Mouse (Mus musculus) spleen, postnatal 4 days (tissue): ENCODE measurements around the gene Mlxipl.

Experiments
- DNase-seq, 2 experiments: peaks; one replicate each; pipeline ENCODE4 v3.0.0; 2022; ENCODE audit warnings: low spot score in 2 of 2

Mlxipl gene

DNA sequence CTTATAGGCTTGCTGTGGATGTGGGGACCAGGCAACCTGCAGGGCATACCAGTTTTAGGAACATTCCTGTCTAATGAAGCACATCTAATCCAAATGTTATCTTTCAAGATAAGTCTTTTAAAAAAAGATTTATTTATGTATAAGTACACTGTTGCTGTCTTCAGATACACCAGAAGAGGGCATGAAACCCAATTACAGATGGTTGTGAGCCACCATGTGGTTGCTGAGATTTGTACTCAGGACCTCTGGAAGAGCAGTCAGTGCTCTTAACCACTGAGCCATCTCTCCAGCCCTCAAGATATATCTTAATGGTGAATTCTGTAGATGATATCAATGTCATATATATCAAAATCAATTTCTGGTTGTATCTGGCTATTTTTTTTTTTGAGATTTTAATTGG is 56.3 kb downstream of the Mlxipl start:
- DNase-seq = no peak

GRCm38 (mm10) chr5:135148715-135149052 is 59.0 kb downstream of the Mlxipl start:
- DNase-seq = no peak

- peak; percentile 98 to 99 for DNase-seq
Measured at GRCm38 (mm10) chr5:135149053-135149819, 59.5 kb downstream of the Mlxipl start, which contains the start of gene Tbl2. TSS of gene Tbl2 (plus strand) at chr5:135149657.

- DNase-seq = no peak
Measured at GRCm38 (mm10) chr5:135149820-135150178, 60.1 kb downstream of the Mlxipl start.

DNA sequence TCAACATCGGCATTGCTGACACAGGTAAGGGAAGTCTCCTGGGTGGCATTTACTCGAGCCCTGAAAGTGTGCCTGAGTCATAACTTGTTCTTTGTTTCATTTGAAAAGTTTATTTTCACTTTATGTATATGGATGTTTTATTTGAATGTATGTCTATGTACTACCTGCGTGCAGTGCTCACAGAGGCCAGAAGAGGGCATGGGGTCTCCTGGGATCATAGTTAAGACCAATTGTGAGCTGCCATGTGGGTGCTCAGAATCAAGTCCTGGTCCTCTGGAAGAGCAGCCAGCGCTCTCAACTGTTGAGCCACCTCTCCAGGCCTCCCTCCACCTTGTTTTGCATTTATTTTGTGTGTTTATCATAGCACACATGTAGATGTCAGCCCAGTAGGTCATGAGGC is 66.8 kb downstream of the Mlxipl start:
- no peak for DNase-seq

- DNase-seq = no peak
Measured at GRCm38 (mm10) chr5:135161221-135161620, 71.5 kb downstream of the Mlxipl start.

DNA sequence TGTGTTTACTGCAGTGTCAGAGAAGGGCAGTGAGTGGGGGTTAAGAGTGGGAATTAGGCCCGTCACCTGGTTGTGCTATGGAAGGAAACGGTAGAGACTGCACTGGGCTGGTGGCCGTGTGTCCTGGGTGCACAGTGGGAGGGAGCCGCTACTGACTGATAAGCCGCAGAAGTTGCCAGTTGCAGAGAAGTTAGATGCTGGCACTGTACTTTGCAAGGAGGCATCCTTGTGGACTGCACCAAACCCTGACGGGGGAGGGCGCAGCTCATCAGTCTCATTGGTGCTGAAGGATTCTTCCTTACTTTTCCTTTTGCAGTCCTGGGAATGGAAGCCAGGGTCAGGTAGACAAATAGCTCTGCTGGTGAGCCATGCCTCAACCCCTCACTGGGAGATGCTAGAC is 72.0 kb downstream of the Mlxipl start:
- DNase-seq = no peak

DNA sequence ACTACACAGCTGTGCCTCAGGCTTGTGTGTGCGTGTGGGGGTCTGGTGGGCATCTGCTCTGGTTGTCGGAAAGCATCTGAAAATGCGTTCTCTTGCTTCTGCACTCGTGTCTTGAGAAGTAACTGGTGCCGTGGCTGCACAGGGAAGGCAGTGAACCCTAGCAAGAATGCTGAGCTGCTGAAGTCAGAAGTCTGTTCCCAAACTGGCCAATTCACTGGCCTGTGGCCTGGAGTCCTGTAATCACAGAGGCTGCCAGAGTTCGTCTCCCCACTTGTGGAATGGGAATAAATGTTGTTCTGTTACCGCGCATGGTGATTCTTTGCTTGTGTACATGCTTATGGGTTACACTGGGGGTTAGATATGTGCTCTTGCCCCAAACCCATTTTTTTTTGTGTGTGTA is 72.7 kb downstream of the Mlxipl start:
- no peak for DNase-seq

GRCm38 (mm10) chr5:135162821-135163220 is 73.1 kb downstream of the Mlxipl start:
- DNase-seq = no peak

GRCm38 (mm10) chr5:135166909-135167308 is 77.2 kb downstream of the Mlxipl start:
- no peak for DNase-seq

DNA sequence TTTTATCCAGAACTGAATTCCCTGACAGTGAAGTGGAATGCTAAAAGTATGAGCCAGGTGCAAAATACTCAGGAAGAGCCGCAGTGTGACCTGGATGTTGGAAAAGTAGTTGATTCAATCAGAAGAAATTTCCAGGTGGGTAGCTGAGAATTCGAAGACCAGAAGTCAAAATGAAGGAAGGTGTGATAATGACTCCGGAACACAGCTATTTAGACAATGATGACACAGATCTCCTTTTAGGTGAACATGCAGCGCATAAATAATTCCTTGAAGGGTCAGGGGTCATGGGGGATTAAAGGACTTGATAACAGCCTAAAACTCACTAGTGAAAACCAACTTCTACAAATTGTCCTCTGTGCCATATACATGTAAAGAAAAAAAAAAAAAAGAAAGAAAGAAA is 77.8 kb downstream of the Mlxipl start:
- no peak for DNase-seq

GRCm38 (mm10) chr5:135168063-135169062 is 78.7 kb downstream of the Mlxipl start, which contains the start of gene Bcl7b:
TSS of gene Bcl7b (plus strand) at chr5:135168283.
- DNase-seq = peak; percentile 96 to 97

- DNase-seq = no peak
Measured at GRCm38 (mm10) chr5:135169479-135169878, 79.8 kb downstream of the Mlxipl start.

DNA sequence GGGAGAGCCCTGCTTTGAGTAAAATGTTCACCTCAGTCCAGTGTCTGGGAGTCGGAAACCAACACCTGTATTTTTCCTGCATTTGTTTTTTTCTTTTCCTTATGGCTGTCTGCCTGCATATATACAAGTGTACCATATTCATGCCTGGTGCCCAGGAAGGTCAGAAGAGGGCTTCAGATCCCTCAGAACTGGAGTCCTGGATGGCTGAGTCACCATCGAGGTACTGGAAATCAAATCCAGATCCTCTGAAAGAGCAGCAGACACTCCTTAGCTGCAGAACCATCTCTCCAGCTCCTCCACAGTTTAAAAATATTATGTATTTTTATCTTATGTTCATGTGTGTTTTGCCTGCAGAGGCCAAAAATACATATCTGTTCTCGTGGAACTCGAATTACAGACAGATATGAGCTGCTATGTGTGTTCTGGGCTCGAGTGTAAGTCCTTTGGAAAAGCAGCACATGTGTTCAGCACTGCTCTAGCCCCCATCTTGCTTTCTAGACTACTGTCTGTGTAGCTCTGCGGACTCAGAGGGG is 82.1 kb downstream of the Mlxipl start:
- DNase-seq = no peak

DNA sequence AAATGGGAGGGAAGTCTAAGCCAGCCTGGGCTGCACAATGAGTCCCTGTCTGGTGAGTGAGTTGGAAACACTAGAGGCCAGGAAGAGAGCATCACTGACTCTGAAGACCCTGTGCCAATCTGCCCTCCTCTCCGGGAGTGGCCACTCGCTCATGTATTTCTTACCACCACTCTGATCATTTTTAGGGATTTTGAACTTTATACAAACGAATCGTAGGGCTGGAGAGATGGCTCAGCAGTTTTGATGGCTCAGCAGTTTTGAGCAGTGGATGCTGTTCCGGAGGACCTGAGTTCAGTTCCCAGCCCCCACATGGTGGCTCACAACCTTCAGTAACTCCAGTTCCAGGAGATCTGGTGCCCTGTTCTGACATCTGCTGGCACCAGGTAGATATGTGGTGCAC is 83.3 kb downstream of the Mlxipl start:
- DNase-seq = no peak

GRCm38 (mm10) chr5:135175086-135175485 is 85.4 kb downstream of the Mlxipl start:
- no peak for DNase-seq

- no peak for DNase-seq
Measured at GRCm38 (mm10) chr5:135178523-135178922, 88.8 kb downstream of the Mlxipl start.

- DNase-seq = no peak
Measured at GRCm38 (mm10) chr5:135178996-135179395, 89.3 kb downstream of the Mlxipl start.

GRCm38 (mm10) chr5:135179616-135180015 is 89.9 kb downstream of the Mlxipl start:
- no peak for DNase-seq

GRCm38 (mm10) chr5:135180796-135181195 is 91.1 kb downstream of the Mlxipl start:
- DNase-seq = no peak

GRCm38 (mm10) chr5:135181776-135182175 is 92.1 kb downstream of the Mlxipl start:
- DNase-seq = no peak

GRCm38 (mm10) chr5:135183131-135183861 is 93.6 kb downstream of the Mlxipl start:
- DNase-seq = no peak
